Mouse (Mus musculus): Measurements from ENCODE around the gene Vash2.
"Not testable (repeated sequence)": the region's sequence is repeated elsewhere in the genome, so short reads cannot be mapped to it uniquely, and the experiment has no call there.

Vash2 gene

GRCm38 (mm10) chr1:190979100-190979563, at the start of gene Vash2:
Gene Vash2, minus strand, starts transcription at chr1:190979296.
- peak; percentile 74 to 80 for DNase-seq (ENCODE audit: low spot score in 2 of 2)

- peak; percentile 99 for DNase-seq (ENCODE audit: low spot score in 2 of 2)
Observed at GRCm38 (mm10) chr1:191026021-191026713, 47.1 kb upstream of the Vash2 start, which contains the start of gene Flvcr1. Gene Flvcr1, minus strand, starts transcription at chr1:191026158.

- DNase-seq (ENCODE audit: low spot score in 2 of 2), result peak in 1 of 2 experiments; percentile 9
Observed at GRCm38 (mm10) chr1:191025016-191026012, 46.2 kb upstream of the Vash2 start.

DNA sequence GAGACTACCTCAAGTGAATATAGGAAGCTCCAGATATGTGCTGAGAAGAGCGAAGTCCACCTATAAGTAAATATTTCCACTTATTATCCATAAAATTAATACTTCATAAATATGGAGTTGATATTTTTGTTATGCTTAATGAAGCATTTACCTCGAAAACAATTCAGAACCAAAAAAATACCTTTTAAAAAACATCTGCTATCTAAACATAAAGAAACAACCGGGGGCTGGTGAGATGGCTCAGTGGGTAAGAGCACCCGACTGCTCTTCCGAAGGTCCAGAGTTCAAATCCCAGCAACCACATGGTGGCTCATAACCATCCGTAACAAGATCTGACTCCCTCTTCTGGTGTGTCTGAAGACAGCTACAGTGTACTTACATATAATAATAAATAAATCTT, 44.7 kb upstream of the Vash2 start:
- not testable (repeated sequence) for DNase-seq (ENCODE audit: low spot score in 2 of 2)

DNA sequence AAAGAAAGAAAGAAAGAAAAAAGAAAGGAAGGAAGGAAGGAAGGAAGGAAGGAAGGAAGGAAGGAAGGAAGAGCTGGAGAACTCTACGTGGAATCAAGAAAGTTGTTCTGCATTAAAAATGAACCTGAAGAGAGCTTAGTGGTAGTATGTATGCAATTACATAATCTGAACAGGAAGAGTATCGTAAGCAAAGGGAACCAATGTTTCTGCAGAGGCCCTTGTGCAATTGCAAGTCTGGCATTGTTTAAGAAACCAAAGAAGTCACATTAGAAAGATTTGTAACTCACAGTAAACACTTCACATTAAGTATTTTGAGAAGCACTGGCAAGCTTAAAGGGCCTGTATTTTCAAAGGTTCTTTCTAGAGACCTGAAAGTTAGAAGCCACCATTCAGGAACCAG, 44.0 kb upstream of the Vash2 start:
- no peak for DNase-seq (ENCODE audit: low spot score in 2 of 2)

GRCm38 (mm10) chr1:191021016-191021415, 41.9 kb upstream of the Vash2 start:
- no peak for DNase-seq (ENCODE audit: low spot score in 2 of 2)

- DNase-seq (ENCODE audit: low spot score in 2 of 2), result no peak
Observed at GRCm38 (mm10) chr1:191020217-191020924, 41.3 kb upstream of the Vash2 start.

- DNase-seq (ENCODE audit: low spot score in 2 of 2), result no peak
Observed at GRCm38 (mm10) chr1:191019803-191020202, 40.7 kb upstream of the Vash2 start.

DNA sequence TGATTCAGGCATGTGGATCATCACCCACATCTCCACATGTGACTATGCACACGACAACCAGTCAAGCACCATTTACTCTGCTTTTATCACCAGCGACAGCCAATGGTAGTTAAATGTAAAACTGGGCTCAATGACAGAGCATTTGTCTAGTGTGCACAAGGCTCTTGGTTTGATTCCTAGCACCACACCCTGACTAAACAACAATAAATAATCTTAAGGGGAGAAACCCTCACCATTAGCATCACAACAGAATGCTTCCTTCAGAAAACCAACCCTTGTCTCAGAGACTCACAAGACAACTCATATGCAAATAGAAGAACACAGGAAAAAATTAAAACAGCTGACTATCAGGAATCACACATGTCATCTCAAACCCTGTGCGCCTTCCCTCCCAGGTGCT, 35.2 kb upstream of the Vash2 start:
- no peak for DNase-seq (ENCODE audit: low spot score in 2 of 2)

DNA sequence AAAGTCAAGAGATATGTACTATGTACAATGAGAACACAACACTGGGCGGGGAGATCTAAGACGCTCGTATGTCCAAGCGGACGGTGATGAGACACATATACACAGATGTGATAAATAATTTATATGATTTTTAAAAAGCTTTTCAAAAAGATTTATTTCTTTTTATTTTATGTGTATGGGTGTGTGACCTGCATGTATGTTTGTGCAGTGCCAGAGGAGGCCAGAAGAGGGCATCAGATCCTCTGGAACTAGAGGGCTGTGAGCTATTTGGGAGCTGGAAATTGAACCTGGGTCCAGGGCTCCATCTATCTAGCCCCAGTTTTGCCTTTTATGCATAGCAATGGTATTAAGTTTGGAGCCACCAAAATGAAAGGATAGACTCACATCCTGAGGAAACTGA, 29.6 kb upstream of the Vash2 start:
- no peak for DNase-seq (ENCODE audit: low spot score in 2 of 2)

DNA sequence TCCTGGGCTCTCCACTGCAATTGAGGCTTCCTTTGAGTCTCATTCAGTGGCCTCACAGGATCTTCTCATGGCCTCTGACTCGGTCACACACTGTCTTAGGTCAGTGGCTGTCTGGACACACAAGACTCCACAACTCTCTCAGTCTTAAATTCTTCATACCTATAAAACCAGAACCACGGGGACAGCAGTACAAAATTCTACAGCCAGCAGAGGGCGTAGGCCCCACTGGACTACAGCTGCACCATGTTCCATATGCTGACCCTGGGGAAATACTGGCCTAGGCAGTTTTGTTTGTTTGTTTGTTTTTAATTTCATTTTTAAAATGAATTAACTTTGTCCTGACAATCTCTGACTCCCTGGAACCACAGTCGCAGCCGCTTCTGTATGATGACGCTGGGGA, 23.1 kb upstream of the Vash2 start:
- no peak for DNase-seq (ENCODE audit: low spot score in 2 of 2)

- no peak for DNase-seq (ENCODE audit: low spot score in 2 of 2)
Observed at GRCm38 (mm10) chr1:191000686-191001085, 21.6 kb upstream of the Vash2 start.

- DNase-seq (ENCODE audit: low spot score in 2 of 2), result no peak
Observed at GRCm38 (mm10) chr1:190998027-190998426, 18.9 kb upstream of the Vash2 start.

DNA sequence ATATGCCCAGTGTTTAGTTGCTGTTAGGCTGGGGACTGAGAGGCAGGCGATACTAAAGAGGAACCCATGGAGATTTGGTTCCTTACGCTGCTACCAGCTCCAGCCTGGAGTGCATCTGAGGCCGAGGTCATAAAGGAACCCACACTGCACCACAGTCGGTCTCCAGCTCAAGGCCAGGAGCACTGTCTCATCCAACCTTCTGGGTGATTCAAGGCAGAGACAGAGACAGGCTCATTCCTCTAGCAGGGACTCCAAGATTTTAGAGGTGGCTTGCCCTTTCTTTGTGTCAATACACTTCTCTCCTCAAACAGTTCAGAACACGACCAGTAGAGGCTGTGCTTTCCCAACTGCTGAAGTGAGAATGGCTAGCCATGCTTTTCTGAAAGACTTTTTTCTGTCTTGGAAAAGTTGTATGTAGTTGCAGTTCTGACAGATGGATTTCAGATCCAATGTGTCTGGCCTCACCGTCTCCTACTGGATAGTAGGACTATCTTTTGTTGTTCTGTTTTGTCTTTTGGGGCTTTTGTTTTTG, 17.3 kb upstream of the Vash2 start:
- DNase-seq (ENCODE audit: low spot score in 2 of 2), result no peak

DNA sequence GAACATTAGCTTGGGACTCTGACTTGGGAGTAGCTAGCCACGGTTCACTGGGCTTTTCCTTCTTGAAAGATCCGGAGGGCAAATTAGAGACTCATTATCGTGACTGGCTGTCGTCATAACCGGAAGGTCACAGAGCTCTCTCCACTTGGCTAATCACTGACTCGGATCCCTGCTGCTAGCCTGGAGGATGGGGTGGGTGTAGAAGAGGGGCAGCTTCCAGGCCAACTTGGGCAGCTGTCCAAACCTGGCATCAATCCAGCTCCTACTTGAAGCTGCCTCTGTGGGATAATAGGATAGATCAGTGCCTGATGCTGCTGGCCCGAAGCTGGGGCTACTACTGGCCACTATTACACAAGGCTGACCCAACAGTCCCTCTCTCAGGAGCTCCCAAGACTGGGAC, 16.5 kb upstream of the Vash2 start:
- peak in 1 of 2 experiments; percentile 30 for DNase-seq (ENCODE audit: low spot score in 2 of 2)

DNA sequence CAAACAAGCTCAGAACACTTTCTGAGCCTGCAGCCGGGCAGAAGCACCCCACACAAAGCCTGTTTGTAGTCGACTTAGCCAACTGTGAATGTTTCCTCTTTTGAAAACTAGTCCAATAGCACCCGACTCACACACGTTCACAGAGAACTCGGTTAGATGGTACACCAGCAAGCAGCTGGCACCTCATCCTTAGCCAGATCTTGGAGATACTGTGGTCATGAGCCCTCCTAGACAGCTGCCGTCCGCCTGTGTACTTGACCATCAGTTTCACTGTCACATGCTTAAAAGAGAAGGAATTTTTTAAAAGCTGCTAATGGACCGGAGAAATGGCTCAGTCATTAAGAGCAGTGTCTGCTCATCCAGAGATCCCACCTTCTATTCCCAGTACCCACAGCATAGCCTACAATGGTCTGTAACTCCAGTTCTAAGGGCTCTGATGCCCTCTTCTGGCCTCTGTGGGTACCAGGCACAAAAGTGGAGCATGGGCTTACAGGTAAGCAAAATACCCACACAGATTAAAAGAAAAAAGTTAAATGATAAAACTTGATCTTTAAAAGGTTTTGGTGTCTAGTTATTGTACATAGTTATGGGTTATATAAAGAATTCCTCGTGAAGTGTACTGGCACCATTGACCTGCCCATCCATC, 10.5 kb upstream of the Vash2 start:
- no peak for DNase-seq (ENCODE audit: low spot score in 2 of 2)

DNA sequence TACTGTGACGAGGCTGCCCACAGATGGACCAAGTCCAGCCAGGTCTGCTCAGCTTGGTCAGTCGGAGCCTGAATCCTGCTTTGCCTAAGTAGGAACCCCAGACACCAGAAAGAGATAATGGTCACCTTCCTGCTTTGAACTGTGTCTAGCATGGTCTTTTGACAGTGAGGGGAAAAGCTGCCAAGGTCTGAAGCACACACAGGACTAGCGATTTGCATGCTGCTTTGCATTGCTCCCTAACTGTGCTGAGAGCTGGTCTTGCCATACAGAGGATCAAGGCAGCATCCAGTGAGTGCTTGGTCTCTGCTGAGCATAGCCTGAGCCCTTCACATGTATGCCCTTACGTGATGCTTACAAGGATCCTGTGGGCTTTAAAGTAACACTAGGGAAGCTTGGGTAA, 2.3 kb upstream of the Vash2 start:
- no peak for DNase-seq (ENCODE audit: low spot score in 2 of 2)

GRCm38 (mm10) chr1:190980470-190980869, 1.4 kb upstream of the Vash2 start:
- DNase-seq (ENCODE audit: low spot score in 2 of 2), result no peak

- peak in 1 of 2 experiments; percentile 30 for DNase-seq (ENCODE audit: low spot score in 2 of 2)
Observed at GRCm38 (mm10) chr1:190978511-190979073, 504 bp downstream of the Vash2 start.

DNA sequence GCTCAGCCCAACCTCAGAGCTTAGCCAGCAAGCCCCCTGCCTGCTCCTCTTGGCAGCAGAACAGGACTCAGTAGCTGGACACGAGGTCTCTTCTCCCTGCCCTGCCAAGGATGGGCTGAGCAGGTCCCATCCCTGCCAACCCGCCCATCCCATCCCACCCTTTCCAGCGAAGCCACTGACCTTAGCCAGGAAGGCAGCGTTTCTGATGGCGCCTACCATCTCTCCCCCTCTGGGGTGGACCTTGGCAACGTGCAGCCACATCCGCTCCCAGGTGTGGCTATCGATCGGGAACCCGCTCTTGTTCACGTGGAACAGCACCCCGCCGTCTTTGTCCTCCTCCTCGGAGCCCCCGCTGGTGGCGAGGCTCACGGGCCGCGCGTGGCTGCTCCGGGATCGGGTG, 1.1 kb downstream of the Vash2 start:
- no peak for DNase-seq (ENCODE audit: low spot score in 2 of 2)

Measured in frontal cortex, postnatal 10 days (tissue).